Mouse (Mus musculus) ES-Bruce4 (cell line): ENCODE measurements around the gene Cirbp.

Experiments
- CTCF ChIP-seq: IDR thresholded peaks from one replicate; pipeline ENCODE4 v1.8.1; 2011; ENCODE audit warnings: low read depth, low read length
- POLR2A ChIP-seq: IDR thresholded peaks from one replicate; pipeline ENCODE4 v1.8.1; 2011; ENCODE audit warnings: low read length; ENCODE audit not compliant: insufficient read depth

DNA sequence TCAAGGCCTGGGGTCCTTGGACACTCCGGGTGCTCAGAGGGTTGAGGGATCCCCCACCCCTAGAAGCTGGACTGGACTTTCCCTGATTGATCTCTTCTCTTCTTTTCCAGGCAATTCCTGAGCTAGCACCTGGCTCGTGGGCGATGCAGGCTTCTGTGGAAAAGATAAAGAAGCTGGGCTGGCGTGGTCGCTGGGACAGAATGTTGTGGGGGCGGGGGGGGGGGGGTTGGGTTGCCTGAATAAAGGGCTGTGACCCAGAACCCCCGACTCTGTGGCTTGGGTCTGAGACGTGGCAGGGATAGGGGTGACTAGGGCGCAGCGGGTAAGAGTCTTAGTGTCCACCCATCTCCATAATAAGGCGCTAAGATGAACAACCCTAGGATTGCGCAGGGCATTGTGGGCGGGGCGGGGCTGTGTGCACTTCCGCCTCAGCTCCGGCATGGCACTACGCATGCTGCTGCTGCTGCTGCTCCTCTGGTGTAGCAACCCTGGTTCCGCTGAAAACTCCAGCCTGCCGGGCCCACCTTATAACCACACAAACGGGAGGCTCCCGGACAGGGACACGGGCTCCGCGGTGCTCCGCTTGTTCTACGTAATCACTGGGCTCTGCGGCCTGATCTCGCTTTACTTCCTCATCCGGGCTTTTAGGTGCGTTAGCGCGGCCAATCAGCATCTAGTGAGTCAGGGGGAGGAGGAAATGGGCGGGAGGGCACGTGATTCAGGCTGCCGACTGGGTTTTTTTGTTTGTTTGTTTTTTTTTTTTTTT lies 6.9 kb downstream of the Cirbp start, which contains the start of gene 1600002K03Rik:
- TF ChIP-seq CTCF (no peak), POLR2A (no peak)
